26 mouse cellular contexts compared by ENCODE assay signal in the genomic region with DNA sequence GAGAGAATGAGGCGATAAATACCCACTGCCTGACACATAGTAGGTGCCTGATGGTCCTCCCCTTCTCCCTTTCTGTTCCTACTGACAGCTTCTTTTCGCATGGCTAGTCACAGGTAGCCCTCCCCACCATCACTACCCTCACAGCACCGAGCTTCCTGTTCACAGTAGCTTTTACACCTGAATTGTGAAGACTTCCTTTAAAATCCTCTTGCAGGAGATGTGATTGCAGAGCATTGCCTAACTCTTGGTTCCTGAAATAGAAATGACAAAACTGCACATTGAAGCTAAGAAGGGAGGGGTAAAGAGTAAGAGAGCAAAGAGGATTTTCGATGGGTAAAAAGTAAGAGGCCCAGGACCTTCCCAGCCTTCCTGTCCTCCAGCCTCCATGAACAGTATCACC. TPM values are rescaled to one million over a fixed set of nuclear protein-coding genes. Genes with fewer than 3 reads are reported as not detected.
DNase-seq lines count a peak whose midpoint lies in the region; ATAC-seq and TF ChIP-seq lines count a peak whose summit lies in the region.
"Had no signal": no experiment of that assay in that cellular context is flagged by ENCODE, and none has a peak within 500 bp of the region (broad histone marks: within the 10 kb centered on the region; RNA-seq: fewer than 3 reads in every experiment).

No protein-coding gene starts in this region.

- no peak for TF ChIP-seq CTCF in bone marrow, adult 2 months (IDR thresholded peaks at IDR 0.05; ENCODE audit: control insufficient read depth, insufficient read depth, low read length)
- TF ChIP-seq CTCF in cerebellum, adult 2 months (IDR thresholded peaks at IDR 0.05; ENCODE audit: borderline replicate concordance, insufficient read depth, low read depth, low read length): no peak

- no peak overlapping the region for H3K4me3 ChIP-seq in bone marrow, adult 2 months (replicated peaks; ENCODE audit: control insufficient read depth, low read depth, low read length)
- H3K4me3 ChIP-seq in cerebellum, adult 2 months (replicated peaks; ENCODE audit: insufficient read depth, low read depth, low read length): no peak overlapping the region
- H3K4me3 ChIP-seq: embryonic facial prominence, embryonic 13.5 days; erythroblast, embryonic 14.5 days; forebrain, embryonic 13.5 days; gastrocnemius, adult 2 months; kidney, embryonic 15.5 days; limb, embryonic 10.5 days; liver, embryonic 15.5 days; midbrain, embryonic 15.5 days had no signal

- H3K27ac ChIP-seq in bone marrow, adult 2 months (ENCODE audit: control insufficient read depth, insufficient read depth, low read depth, low read length, poor library complexity): peak overlapping the region; percentile 70; the same call in 1 of the 2 replicates
- H3K27ac ChIP-seq in cerebellum, adult 2 months (ENCODE audit: insufficient read depth, low read length): no peak overlapping the region
- H3K27ac ChIP-seq: embryonic facial prominence, embryonic 13.5 days; forebrain, embryonic 13.5 days; gastrocnemius, adult 2 months; hindbrain, postnatal 0 days; kidney, embryonic 15.5 days; limb, embryonic 10.5 days; liver, embryonic 15.5 days; midbrain, embryonic 15.5 days; stomach, postnatal 0 days had no signal

- H3K4me1 ChIP-seq in bone marrow, adult 2 months (ENCODE audit: control insufficient read depth, insufficient read depth, low read length): peaks cover 11% of the 10 kb centered on the region
- H3K4me1 ChIP-seq in cerebellum, adult 2 months (ENCODE audit: control insufficient read depth, insufficient read depth, low read length): no peaks in the 10 kb centered on the region
- H3K4me1 ChIP-seq: embryonic facial prominence, embryonic 13.5 days; forebrain, embryonic 13.5 days; kidney, embryonic 15.5 days; limb, embryonic 10.5 days; midbrain, embryonic 15.5 days had no signal

- peak; percentile 95 for ATAC-seq in megakaryocyte, adult 5-6 weeks (ENCODE audit: poor library complexity, severe bottlenecking)
- ATAC-seq in neutrophil, adult 5-6 weeks (ENCODE audit: extremely low read depth, insufficient number of reproducible peaks, low FRiP score, poor library complexity, severe bottlenecking): peak; percentile 91
- ATAC-seq: activated CD4-positive, CD25-positive, alpha-beta regulatory T cell, adult 4 months; forebrain, embryonic 13.5 days; hindbrain, postnatal 0 days; midbrain, embryonic 15.5 days had no signal

- no peaks in the 10 kb centered on the region for H3K27me3 ChIP-seq in cerebellum, adult 2 months (ENCODE audit: control insufficient read depth, insufficient read depth, low read length)
- H3K27me3 ChIP-seq: CH12.LX; embryonic facial prominence, embryonic 13.5 days; forebrain, embryonic 13.5 days; kidney, embryonic 15.5 days; liver, embryonic 15.5 days; midbrain, embryonic 15.5 days had no signal

- 18% methylated on average over 4 of the region's 4 CpGs for WGBS in bone marrow, adult 2 months
- 88% methylated on average over 4 of the region's 4 CpGs for WGBS in cerebellum, adult 2 months

- peak; percentile 33 for DNase-seq in thymus, postnatal 0 days (ENCODE audit: low spot score)
- no peak for DNase-seq in thymus, postnatal 10 days (ENCODE audit: low spot score in 2 of 2)
- no peak for DNase-seq in cerebellum, adult 2 months
- DNase-seq in embryo, embryonic 9.5 days (ENCODE audit: extremely low spot score): no peak
- no peak for DNase-seq in left cerebral cortex, adult 18-20 months (ENCODE audit: low spot score in 2 of 2)
- DNase-seq: adrenal gland, adult 8-10 months; B cell, adult 2 months; cerebellum, adult 9-11 months; gastrocnemius, adult 2 months; layer of hippocampus, adult 9-11 months; liver; lung, postnatal 10 days had no signal

- TF ChIP-seq POLR2A in bone marrow, adult 2 months (IDR thresholded peaks at IDR 0.05; ENCODE audit: borderline replicate concordance, control insufficient read depth, low read depth, low read length): no peak
- TF ChIP-seq POLR2A in cerebellum, adult 2 months (IDR thresholded peaks at IDR 0.05; ENCODE audit: borderline replicate concordance, insufficient read depth, low read length): no peak

RNA-seq across cellular contexts. Expression of a gene that starts 18.7 kb away (rescaled TPM):
- polyA plus RNA-seq in thymus, postnatal 0 days (2015; fragmentation: Nextera tagmentation; extraction: Ambion mirVana): 19.1 and 23.8 TPM in 2 replicates
- polyA plus RNA-seq in bone marrow, adult 2 months (2011; ENCODE audit: insufficient read depth, insufficient read length, low replicate concordance, missing spikeins): 4.7 and 16.1 TPM in 2 replicates
- total RNA-seq in megakaryocyte, adult 5-6 weeks (2015): 17.1 and 17.9 TPM in 2 replicates
- 18.6 and 31.3 TPM in 2 replicates for total RNA-seq in megakaryocyte, adult 5-6 weeks (2017)
- total RNA-seq in neutrophil, adult 5-6 weeks (2017): 60.9 and 63.4 TPM in 2 replicates
- 16.1 and 17.0 TPM in 2 replicates for polyA plus RNA-seq in cerebellum, adult 2 months (2012; rRNA removed)
- total RNA-seq in left cerebral cortex, adult 18-20 months (2021): 10 to 100 TPM; 12.3 to 12.4 TPM
